Mouse (Mus musculus) neural tube, embryonic 12.5 days (tissue): ENCODE results near the gene Tmem199. TPM values are rescaled to one million over a fixed set of nuclear protein-coding genes. Genes with fewer than 3 reads are reported as not detected.

Source experiments
- ATAC-seq: fragments of 200-750 bp; cut with Nextera tagmentation; 2 replicates; pipeline ENCODE4 v1.8.0; 2017; ENCODE audit warnings: low read depth, mild to moderate bottlenecking, moderate TSS enrichment, moderate library complexity; ENCODE audit not compliant: low FRiP score
- H3K27ac ChIP-seq: fragments of 300-500 bp; sonication (generic); 2 replicates; pipeline ENCODE4 v1.5.1; 2016
- H3K27me3 ChIP-seq: fragments of 300-500 bp; sonication (generic); replicated peaks from 2 replicates; pipeline ENCODE4 v1.6.1; 2016; ENCODE audit warnings: mild to moderate bottlenecking
- H3K36me3 ChIP-seq: fragments of 300-500 bp; sonication (generic); 2 replicates; pipeline ENCODE4 v1.6.1; 2016; ENCODE audit warnings: mild to moderate bottlenecking
- H3K4me1 ChIP-seq: fragments of 300-500 bp; sonication (generic); 2 replicates; pipeline ENCODE4 v1.6.1; 2016
- H3K4me2 ChIP-seq: fragments of 300-500 bp; sonication (generic); replicated peaks from 2 replicates; pipeline ENCODE4 v1.6.1; 2016; ENCODE audit warnings: mild to moderate bottlenecking
- H3K4me3 ChIP-seq: fragments of 300-500 bp; sonication (generic); 2 replicates; pipeline ENCODE4 v1.5.1; 2016
- H3K9ac ChIP-seq: fragments of 300-500 bp; sonication (generic); 2 replicates; pipeline ENCODE4 v1.6.1; 2016; ENCODE audit warnings: mild to moderate bottlenecking
- H3K9me3 ChIP-seq: fragments of 300-500 bp; sonication (generic); 2 replicates; pipeline ENCODE4 v1.6.1; 2016; ENCODE audit warnings: mild to moderate bottlenecking
- WGBS: fragments of 180-500 bp; shearing (Covaris S2); methylation state at CpG from one replicate; pipeline ENCODE4 v1.1.7; 2016; 5-methylcytosine and 5-hydroxymethylcytosine counted together
- polyA plus RNA-seq: library from polyadenylated mRNA; unstranded; fragments of >200 nt; fragmentation: Nextera tagmentation; extraction: Ambion mirVana; gene quantifications from 2 replicates; pipeline ENCODE4 v1.2.1, GENCODE M21; 2016

The Tmem199 gene
- polyA plus RNA-seq, 1 experiment from 2014 or later: 93.1 TPM

DNA sequence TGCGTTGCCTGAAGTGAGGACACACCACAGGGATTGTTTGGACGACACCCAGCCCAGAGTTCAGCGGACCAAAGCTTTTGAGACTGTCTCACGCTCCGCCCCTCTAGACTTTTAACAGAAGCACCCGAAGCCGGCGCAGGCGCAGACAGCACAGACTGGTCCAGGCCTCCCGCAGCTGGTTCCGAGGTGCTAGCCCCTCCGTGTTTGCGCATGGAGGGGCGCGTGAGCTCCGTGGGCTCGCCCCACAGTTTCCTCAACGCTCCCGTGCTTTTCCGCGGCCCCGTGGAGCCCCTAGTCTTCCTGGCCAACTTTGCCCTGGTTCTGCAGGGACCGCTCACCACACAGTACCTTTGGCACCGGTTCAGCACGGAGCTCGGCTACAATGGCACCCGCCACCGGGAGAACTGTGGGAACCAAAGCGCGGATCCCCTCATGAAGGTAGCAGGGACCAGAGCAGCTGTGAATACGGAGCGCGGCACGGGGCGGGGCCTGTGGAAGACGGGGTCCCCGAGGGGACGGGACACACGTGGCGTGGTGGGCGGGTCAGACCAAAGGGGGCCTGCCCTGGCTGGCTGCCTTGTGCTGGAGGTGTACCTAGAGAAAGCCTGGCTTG lies 46.3 kb downstream of the Tmem199 start, which contains the start of gene Slc46a1:
TSS of gene Slc46a1 (plus strand) at position 130 of the 613 bp plus-strand sequence.
- Histone ChIP-seq H3K4me1 (peaks cover 11% of the 10 kb centered on the region), H3K27ac (peak within 1 kb of the TSS; percentile 54; the same call in 1 of the 2 replicates), H3K4me2 (peak within 1 kb of the TSS; percentile 79), H3K27me3 (no peaks in the 10 kb centered on the region), H3K36me3 (no peaks in the 10 kb centered on the region), H3K9me3 (0 out of 2 replicates have a peak, but pooled peaks cover 3% of the 10 kb centered on the region), H3K9ac (peak within 1 kb of the TSS; percentile 69), H3K4me3 (peak within 1 kb of the TSS; percentile 71)
- under 1% methylated on average over 41 of the region's 41 CpGs for WGBS
- peak; percentile 94 for ATAC-seq

DNA sequence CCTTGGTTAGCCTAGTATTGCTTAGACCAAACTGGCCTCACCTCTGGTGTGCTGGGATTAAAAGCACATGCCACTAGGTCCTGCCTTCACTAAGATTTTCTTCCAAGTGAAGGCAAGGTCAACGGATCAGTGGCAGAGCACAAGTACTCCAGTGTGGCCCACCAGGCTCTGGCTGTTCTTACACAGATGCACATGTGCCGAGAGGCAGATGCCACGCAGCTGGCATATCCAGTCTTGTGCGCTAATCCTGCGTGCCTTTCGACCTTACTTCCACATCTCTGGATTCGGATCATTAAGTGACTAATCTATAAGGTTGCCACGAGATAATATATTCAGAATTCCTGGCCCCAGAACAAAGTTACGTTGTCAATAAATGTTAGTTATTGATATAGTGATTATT lies 46.9 kb downstream of the Tmem199 start:
- Histone ChIP-seq H3K4me2 (peak overlapping the region; percentile 79), H3K9me3 (0 out of 2 replicates have a peak, but pooled peaks cover 3% of the 10 kb centered on the region), H3K9ac (peak overlapping the region; percentile 69; the same call in 1 of the 2 replicates), H3K4me1 (peaks cover 11% of the 10 kb centered on the region), H3K4me3 (peak overlapping the region; percentile 71), H3K36me3 (no peaks in the 10 kb centered on the region), H3K27ac (no peak overlapping the region), H3K27me3 (no peaks in the 10 kb centered on the region)
- no peak for ATAC-seq
- WGBS: 40% methylated on average over 9 of the region's 9 CpGs

DNA sequence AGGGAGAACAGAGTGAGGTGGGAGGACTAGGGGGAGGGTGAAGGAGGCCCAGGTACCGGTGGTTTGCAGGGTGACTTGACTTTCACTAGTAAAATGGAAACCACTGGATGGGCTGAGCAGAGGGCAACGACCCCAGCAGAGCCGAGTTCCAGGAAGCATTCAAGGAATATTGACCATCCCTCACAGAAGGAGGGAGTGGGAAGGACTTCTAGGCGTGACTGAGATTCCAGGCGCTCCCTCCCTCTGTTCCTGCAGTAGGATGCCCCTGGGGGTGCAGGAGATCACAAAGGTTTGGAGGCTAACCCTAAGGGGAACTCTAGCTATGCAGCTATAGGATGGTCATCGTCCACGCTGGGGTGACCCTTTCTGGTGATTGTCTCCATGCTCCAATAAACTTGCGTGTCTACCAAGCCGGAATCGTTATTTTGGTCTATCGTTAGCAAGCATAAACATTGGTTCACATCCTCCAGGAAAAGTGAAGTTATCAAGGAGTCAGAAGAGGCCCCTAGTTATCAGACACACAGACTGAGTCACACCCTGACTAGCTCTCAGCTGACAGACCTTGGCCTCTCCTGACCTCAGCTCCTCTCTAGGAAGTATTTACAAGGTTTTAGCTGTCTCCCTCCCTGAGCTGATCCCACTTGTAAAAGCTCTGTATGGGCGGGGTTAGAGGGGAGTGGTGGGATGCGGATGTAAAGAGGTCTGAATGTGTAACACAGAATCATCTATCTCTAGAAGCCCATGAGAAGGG lies 48.5 kb downstream of the Tmem199 start:
- Histone ChIP-seq H3K36me3 (no peaks in the 10 kb centered on the region), H3K9me3 (0 out of 2 replicates have a peak, but pooled peaks cover 3% of the 10 kb centered on the region), H3K9ac (no peak overlapping the region), H3K27me3 (no peaks in the 10 kb centered on the region), H3K4me2 (no peak overlapping the region), H3K4me1 (peaks cover 11% of the 10 kb centered on the region), H3K27ac (no peak overlapping the region), H3K4me3 (no peak overlapping the region)
- no peak for ATAC-seq
- 69% methylated on average over 13 of the region's 13 CpGs for WGBS

GRCm38 (mm10) chr11:78462669-78463068 lies 49.3 kb downstream of the Tmem199 start:
- no peak overlapping the region for H3K9ac ChIP-seq
- H3K9me3 ChIP-seq: 0 out of 2 replicates have a peak, but pooled peaks cover 3% of the 10 kb centered on the region
- peaks cover 11% of the 10 kb centered on the region for H3K4me1 ChIP-seq
- no peaks in the 10 kb centered on the region for H3K27me3 ChIP-seq
- no peak for ATAC-seq
- H3K4me3 ChIP-seq: no peak overlapping the region
- no peak overlapping the region for H3K4me2 ChIP-seq
- WGBS: 89% methylated on average over 5 of the region's 5 CpGs
- H3K27ac ChIP-seq: no peak overlapping the region
- H3K36me3 ChIP-seq: no peaks in the 10 kb centered on the region

DNA sequence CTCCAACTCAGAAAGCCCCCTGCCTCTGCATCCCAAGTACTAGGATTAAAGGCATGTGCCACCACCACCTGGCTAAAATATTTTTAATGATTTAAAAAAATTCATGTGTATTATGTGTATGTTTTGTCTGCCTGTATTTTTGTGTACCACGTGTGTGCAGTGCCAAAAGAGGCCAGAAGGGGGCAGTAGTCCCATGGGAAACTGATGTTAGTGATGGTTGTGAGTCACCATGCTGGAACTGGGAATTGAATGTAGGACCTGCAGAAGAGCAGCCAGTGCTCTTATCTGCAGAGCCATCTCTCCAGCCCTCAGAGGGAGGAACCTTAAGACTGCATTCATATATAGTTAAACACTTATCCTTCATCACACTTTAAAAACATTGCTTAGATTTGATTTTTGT lies 50.1 kb downstream of the Tmem199 start:
- ATAC-seq: no peak
- H3K4me1 ChIP-seq: peaks cover 11% of the 10 kb centered on the region
- H3K27me3 ChIP-seq: no peaks in the 10 kb centered on the region
- no peak overlapping the region for H3K4me3 ChIP-seq
- H3K36me3 ChIP-seq: no peaks in the 10 kb centered on the region
- 90% methylated on average over 1 of the region's 1 CpGs for WGBS
- no peak overlapping the region for H3K4me2 ChIP-seq
- H3K9ac ChIP-seq: no peak overlapping the region
- H3K9me3 ChIP-seq: 0 out of 2 replicates have a peak, but pooled peaks cover 3% of the 10 kb centered on the region
- H3K27ac ChIP-seq: no peak overlapping the region

DNA sequence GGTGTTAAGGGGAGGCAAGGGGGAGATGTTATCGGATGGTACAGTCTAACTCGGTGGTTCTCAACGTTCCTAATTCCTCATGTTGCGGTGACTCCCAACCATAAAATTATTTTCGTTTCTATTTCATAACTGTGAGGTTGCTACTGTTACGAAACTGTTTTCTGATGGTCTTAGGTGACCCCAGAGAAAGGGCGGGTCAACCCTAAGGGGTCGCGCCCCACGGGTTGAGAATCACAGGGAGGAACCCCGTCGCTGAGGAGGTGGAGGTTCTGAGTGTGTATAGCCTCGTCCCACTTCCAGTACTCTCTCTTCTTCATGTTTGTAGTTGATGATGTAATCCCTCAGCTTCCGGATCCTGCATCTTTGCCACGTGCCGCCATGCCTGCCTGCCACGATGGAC lies 53.2 kb downstream of the Tmem199 start:
- Histone ChIP-seq H3K36me3 (no peaks in the 10 kb centered on the region), H3K27ac (no peak overlapping the region), H3K27me3 (no peaks in the 10 kb centered on the region), H3K9ac (no peak overlapping the region), H3K9me3 (0 out of 2 replicates have a peak, but pooled peaks cover 3% of the 10 kb centered on the region), H3K4me2 (no peak overlapping the region), H3K4me1 (no peaks in the 10 kb centered on the region), H3K4me3 (no peak overlapping the region)
- 83% methylated on average over 17 of the region's 17 CpGs for WGBS
- no peak for ATAC-seq

Other genes with a start within 250 kb of the Tmem199 start
- gene BC030499, start 221.3 kb downstream of the Tmem199 start, polyA plus RNA-seq: 0.20 and 0.52 TPM in 2 replicates
- gene Spag5, start 210.6 kb downstream of the Tmem199 start, polyA plus RNA-seq: 33.6 and 34.2 TPM in 2 replicates
- 16.8 and 17.2 TPM in 2 replicates for gene Aldoc, start 189.2 kb downstream of the Tmem199 start, polyA plus RNA-seq
- 66.4 and 73.6 TPM in 2 replicates for gene Pigs, start 183.8 kb downstream of the Tmem199 start, polyA plus RNA-seq
- gene Unc119, start 168.7 kb downstream of the Tmem199 start, polyA plus RNA-seq: 80.8 and 89.3 TPM in 2 replicates
- not detected in 2 replicates for gene Foxn1, start 125.6 kb downstream of the Tmem199 start, polyA plus RNA-seq
- gene Slc13a2, start 90.0 kb downstream of the Tmem199 start, polyA plus RNA-seq: not detected in 2 replicates
- gene Slc46a1, start 46.5 kb downstream of the Tmem199 start, polyA plus RNA-seq: 17.5 and 17.6 TPM in 2 replicates
- gene Sarm1, start 14.4 kb downstream of the Tmem199 start, polyA plus RNA-seq: 35.0 and 37.0 TPM in 2 replicates
- gene Vtn, start 13.1 kb downstream of the Tmem199 start, polyA plus RNA-seq: 109 and 116 TPM in 2 replicates
- not detected in 2 replicates for gene Sebox, start 8.7 kb downstream of the Tmem199 start, polyA plus RNA-seq
- gene Poldip2, start within 50 bp of the Tmem199 start, polyA plus RNA-seq: 184 and 186 TPM in 2 replicates
- gene Tnfaip1, start 24.2 kb upstream of the Tmem199 start, polyA plus RNA-seq: 53.5 and 58.0 TPM in 2 replicates
- gene Ift20, start 24.2 kb upstream of the Tmem199 start, polyA plus RNA-seq: 102 and 110 TPM in 2 replicates
- gene Tmem97, start 38.6 kb upstream of the Tmem199 start, polyA plus RNA-seq: 39.5 and 40.7 TPM in 2 replicates
- gene Nlk, start 185.2 kb upstream of the Tmem199 start, polyA plus RNA-seq: 24.7 and 28.2 TPM in 2 replicates
- gene Ccnq, start 239.6 kb upstream of the Tmem199 start, polyA plus RNA-seq: 31.3 and 35.3 TPM in 2 replicates